ENCODE assay signal across 26 mouse cellular contexts in the genomic region with DNA sequence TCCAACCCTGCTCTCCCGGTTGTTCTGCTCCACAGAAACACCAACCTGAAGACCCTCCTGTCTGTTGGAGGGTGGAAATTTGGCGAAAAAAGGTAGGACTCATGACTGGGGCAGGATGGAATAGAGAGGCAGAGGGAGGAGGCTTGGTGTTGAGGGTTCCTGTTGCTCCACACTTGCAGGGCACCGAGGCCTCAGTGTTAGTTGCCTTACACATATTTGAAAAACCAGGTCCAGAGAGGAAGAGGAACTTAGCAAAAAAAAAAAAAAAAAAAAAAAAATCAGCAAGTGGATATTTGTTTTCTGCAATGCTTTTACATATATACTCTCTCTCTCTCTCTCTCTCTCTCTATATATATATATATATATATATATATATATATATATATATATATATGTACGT. TPM values are rescaled to one million over a fixed set of nuclear protein-coding genes. Genes with fewer than 3 reads are reported as not detected.
"Had no signal": no experiment of that assay in that cellular context is flagged by ENCODE, and none has a peak within 500 bp of the region (broad histone marks: within the 10 kb centered on the region; RNA-seq: fewer than 3 reads in every experiment).

No protein-coding gene starts in this region.

- H3K4me3 ChIP-seq: layer of hippocampus, adult 2 months; limb, embryonic 10.5 days; limb, embryonic 13.5 days; midbrain, embryonic 10.5 days; midbrain, embryonic 13.5 days; myocyte; neural tube, embryonic 13.5 days had no signal

- H3K27ac ChIP-seq: kidney, postnatal 0 days; layer of hippocampus, adult 2 months; limb, embryonic 10.5 days; limb, embryonic 13.5 days; midbrain, embryonic 10.5 days; midbrain, embryonic 13.5 days; neural tube, embryonic 13.5 days had no signal

- H3K9me3 ChIP-seq: limb, embryonic 10.5 days; limb, embryonic 13.5 days; megakaryocyte, embryonic 14.5 days; midbrain, embryonic 10.5 days; midbrain, embryonic 13.5 days; neural tube, embryonic 13.5 days had no signal

- H3K4me2 ChIP-seq: limb, embryonic 13.5 days; midbrain, embryonic 13.5 days; neural tube, embryonic 13.5 days had no signal

- DNase-seq: kidney, adult 2 months; kidney, postnatal 25 days; layer of hippocampus, adult 9-11 months; lung, adult 18-20 months; lung, postnatal 4 days; retina, postnatal 1 day; right cerebral cortex, postnatal 25 days; spleen, adult 18-20 months; thymus, adult 2 months; thymus, postnatal 14 days; thymus, postnatal 4 days had no signal

- H3K36me3 ChIP-seq: limb, embryonic 10.5 days; limb, embryonic 13.5 days; midbrain, embryonic 10.5 days; midbrain, embryonic 13.5 days; neural tube, embryonic 13.5 days had no signal

- H3K9ac ChIP-seq: limb, embryonic 13.5 days; midbrain, embryonic 13.5 days; neural tube, embryonic 13.5 days had no signal

- ATAC-seq: intestine, postnatal 0 days; midbrain, embryonic 13.5 days; midbrain, embryonic 16.5 days had no signal

RNA-seq across cellular contexts. Expression of gene Mybph, which starts 9.2 kb away (rescaled TPM):
- total RNA-seq: layer of hippocampus, adult 2 months; liver, adult 2 months; monocyte, adult 5-6 weeks; neutrophil, adult 5-6 weeks had no signal
- polyA plus RNA-seq: intestine, embryonic 14.5 days; intestine, postnatal 0 days; liver, adult 2 months had no signal

RNA-seq across cellular contexts. Expression of gene Adora1, which starts 51.1 kb away (rescaled TPM):
- total RNA-seq: monocyte, adult 5-6 weeks; neutrophil, adult 5-6 weeks had no signal
